Mouse (Mus musculus) kidney, embryonic 16.5 days (tissue): ENCODE measurements around the gene Rhbdf1. TPM values are rescaled to one million over a fixed set of nuclear protein-coding genes. Genes with fewer than 3 reads are reported as not detected.
A peak's percentile ranks its signal among the peaks of the same experiment; 100 is the strongest.

Experiments
- ATAC-seq: fragments of 200-750 bp; cut with Nextera tagmentation; 2 replicates; pipeline ENCODE4 v1.8.0; 2017; ENCODE audit warnings: moderate TSS enrichment; ENCODE audit not compliant: low FRiP score, low TSS enrichment
- H3K27ac ChIP-seq: fragments of 300-500 bp; sonication (generic); 2 replicates; pipeline ENCODE4 v1.5.1; 2014; ENCODE audit warnings: low read length
- H3K27me3 ChIP-seq: fragments of 300-500 bp; sonication (generic); 2 replicates; pipeline ENCODE4 v1.6.1; 2014; ENCODE audit warnings: low read length, control low read depth, mixed read lengths; ENCODE audit not compliant: insufficient read depth
- H3K36me3 ChIP-seq: fragments of 300-500 bp; sonication (generic); 2 replicates; pipeline ENCODE4 v1.6.1; 2014; ENCODE audit warnings: low read length, control low read depth, mixed read lengths; ENCODE audit not compliant: insufficient read depth
- H3K4me1 ChIP-seq: fragments of 300-500 bp; sonication (generic); 2 replicates; pipeline ENCODE4 v1.6.1; 2014; ENCODE audit warnings: low read length, control low read depth, mixed read lengths; ENCODE audit not compliant: insufficient read depth
- H3K4me2 ChIP-seq: fragments of 300-500 bp; sonication (generic); replicated peaks from 2 replicates; pipeline ENCODE4 v1.6.1; 2014; ENCODE audit warnings: low read depth, low read length
- H3K4me3 ChIP-seq: fragments of 300-500 bp; sonication (generic); 2 replicates; pipeline ENCODE4 v1.5.1; 2014; ENCODE audit warnings: mild to moderate bottlenecking, low read length
- H3K9ac ChIP-seq: fragments of 300-500 bp; sonication (generic); replicated peaks from 2 replicates; pipeline ENCODE4 v1.6.1; 2014; ENCODE audit warnings: low read length
- H3K9me3 ChIP-seq: fragments of 300-500 bp; sonication (generic); 2 replicates; pipeline ENCODE4 v1.6.1; 2016; ENCODE audit warnings: low read length, control low read depth
- WGBS: fragments of 180-500 bp; shearing (Covaris S2); extraction: QIAGEN DNeasy Blood & Tissue Kit; methylation state at CpG from one replicate; pipeline ENCODE4 v1.1.7; 2014; 5-methylcytosine and 5-hydroxymethylcytosine counted together
- polyA plus RNA-seq: library from polyadenylated mRNA; unstranded; fragments of >200 nt; fragmentation: Nextera tagmentation; extraction: Ambion mirVana; gene quantifications from 2 replicates; pipeline ENCODE4 v1.2.1, GENCODE M21; 2015

Rhbdf1 gene
- polyA plus RNA-seq, 1 experiment from 2014 or later = 61.9 TPM

DNA sequence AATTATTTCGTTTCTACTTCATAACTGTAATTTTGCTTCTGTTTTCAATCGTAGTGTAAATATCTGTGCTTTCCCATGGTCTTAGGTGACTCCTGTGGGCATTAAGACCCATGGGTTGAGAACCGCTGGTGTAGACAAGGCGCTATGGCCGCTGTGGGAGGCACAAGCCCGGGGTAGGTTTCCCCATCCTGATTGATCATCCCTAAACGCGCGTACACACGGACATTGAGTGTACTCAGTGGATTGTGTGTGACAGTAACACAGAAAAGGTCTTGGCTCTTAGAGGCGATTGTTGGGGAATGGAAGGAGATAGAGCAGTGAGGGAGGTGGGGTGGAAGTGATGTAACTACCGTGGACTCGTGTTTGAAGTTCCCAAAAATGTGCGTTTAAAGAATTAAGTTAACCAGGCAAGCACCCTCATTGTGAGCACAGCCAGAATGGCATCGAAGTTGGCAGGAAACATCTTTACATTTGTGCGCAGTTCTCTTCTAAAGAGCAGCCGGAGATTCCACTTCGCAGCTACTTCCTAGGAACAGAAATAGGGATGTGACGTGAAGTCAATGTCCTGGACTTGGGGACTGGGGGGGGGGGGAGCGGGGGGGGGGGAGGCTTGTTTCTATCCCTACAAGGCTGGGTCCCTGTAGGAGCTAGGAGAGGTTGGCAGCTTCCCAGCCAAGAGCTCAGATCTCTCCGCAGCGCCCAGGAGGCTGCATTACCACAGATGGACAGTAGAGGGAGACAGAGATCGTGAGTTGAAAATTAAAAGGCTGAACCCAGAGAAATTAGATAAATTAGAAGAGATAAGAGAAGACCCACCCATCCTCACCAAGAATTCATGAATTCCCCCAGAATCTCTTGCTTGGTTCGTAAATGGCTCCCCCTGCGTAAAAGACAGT is 39.9 kb downstream of the Rhbdf1 start:
- 0 out of 2 replicates have a peak, but pooled peaks cover 1% of the 10 kb centered on the region for H3K9me3 ChIP-seq

DNA sequence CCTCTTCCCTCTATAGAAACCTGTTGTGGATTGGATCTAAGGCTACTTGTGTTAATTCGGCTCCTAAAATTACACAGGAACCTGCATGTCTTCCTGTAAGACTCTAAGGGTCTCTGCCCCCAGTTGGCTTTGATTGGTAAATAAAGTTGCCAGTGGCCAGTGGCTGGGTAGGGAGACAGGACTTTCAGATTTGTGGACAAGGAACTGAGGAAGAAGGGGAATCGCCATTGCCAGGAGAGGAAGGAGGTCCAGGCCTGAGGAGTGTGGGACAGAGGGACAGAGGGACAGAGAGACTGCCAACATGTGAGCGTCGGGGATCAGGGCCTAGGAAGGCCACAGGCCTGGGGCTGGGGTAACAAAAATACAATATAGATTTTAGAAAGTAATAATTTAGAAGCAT is 40.9 kb downstream of the Rhbdf1 start:
- Histone ChIP-seq H3K27ac (no peak overlapping the region), H3K9ac (no peak overlapping the region), H3K4me2 (no peak overlapping the region), H3K4me3 (no peak overlapping the region), H3K36me3 (no peaks in the 10 kb centered on the region), H3K27me3 (0 out of 2 replicates have a peak, but pooled peaks cover 3% of the 10 kb centered on the region), H3K9me3 (no peaks in the 10 kb centered on the region), H3K4me1 (no peaks in the 10 kb centered on the region)
- WGBS = 80% methylated on average over 4 of the region's 4 CpGs
- ATAC-seq = no peak

More for the DNA sequence above, 39.9 kb downstream of the Rhbdf1 start:
- no peaks in the 10 kb centered on the region for H3K36me3 ChIP-seq
- H3K27me3 ChIP-seq = 0 out of 2 replicates have a peak, but pooled peaks cover 3% of the 10 kb centered on the region
- no peak for ATAC-seq
- H3K27ac ChIP-seq = no peak overlapping the region
- H3K4me1 ChIP-seq = no peaks in the 10 kb centered on the region
- H3K9ac ChIP-seq = no peak overlapping the region
- 48% methylated on average over 25 of the region's 25 CpGs for WGBS
- no peak overlapping the region for H3K4me2 ChIP-seq
- H3K4me3 ChIP-seq = no peak overlapping the region

DNA sequence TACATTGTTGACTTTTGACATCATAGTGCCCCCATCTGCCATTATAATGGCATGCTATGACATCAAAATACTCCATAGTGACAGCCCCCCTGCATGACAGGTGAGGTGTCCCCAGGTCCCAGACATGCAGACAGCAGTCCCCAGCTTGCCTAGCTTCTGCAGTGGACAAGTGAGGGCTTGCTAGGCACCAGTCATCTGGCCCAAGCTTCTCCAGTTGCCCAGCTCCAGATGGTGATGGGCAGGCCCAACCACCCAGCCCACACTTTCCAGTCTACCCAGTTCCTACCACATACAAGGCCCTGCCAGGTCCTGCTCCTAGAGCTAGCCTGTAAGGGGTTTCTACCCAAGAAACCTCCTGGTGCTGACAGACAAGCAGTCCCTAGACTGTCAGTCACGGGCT is 43.6 kb downstream of the Rhbdf1 start:
- no peak overlapping the region for H3K27ac ChIP-seq
- H3K4me1 ChIP-seq = no peaks in the 10 kb centered on the region
- WGBS = 88% methylated on average over 1 of the region's 1 CpGs
- no peak for ATAC-seq
- no peak overlapping the region for H3K9ac ChIP-seq
- H3K36me3 ChIP-seq = no peaks in the 10 kb centered on the region
- H3K4me2 ChIP-seq = no peak overlapping the region
- no peak overlapping the region for H3K4me3 ChIP-seq
- H3K9me3 ChIP-seq = no peaks in the 10 kb centered on the region
- H3K27me3 ChIP-seq = 0 out of 2 replicates have a peak, but pooled peaks cover 3% of the 10 kb centered on the region

DNA sequence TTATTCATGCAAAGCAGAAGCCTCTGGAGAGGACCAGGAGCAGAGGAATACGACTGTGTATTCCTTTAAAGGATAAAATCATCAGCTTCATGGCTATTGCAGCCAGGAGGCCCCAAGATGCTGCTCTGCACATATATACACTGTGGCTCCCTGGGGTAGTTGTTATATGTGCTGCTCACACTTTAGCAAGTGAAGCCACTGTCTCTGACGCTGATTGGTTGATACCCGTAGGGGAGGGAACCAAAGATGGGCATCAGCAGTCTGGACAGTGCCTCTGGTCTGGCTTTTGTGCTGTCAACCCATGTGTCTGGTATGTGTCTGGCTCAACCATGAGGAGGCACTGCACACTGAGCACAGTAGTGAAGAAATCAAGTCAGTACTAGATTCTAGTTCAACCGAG is 55.4 kb downstream of the Rhbdf1 start:
- H3K36me3 ChIP-seq = no peaks in the 10 kb centered on the region
- H3K4me2 ChIP-seq = no peak overlapping the region
- no peaks in the 10 kb centered on the region for H3K27me3 ChIP-seq
- no peak overlapping the region for H3K27ac ChIP-seq
- 0 out of 2 replicates have a peak, but pooled peaks cover 4% of the 10 kb centered on the region for H3K4me1 ChIP-seq
- no peak for ATAC-seq
- peaks cover 3% of the 10 kb centered on the region; the same call in 1 of the 2 replicates for H3K9me3 ChIP-seq
- no peak overlapping the region for H3K4me3 ChIP-seq
- no peak overlapping the region for H3K9ac ChIP-seq
- WGBS = 79% methylated on average over 4 of the region's 4 CpGs

DNA sequence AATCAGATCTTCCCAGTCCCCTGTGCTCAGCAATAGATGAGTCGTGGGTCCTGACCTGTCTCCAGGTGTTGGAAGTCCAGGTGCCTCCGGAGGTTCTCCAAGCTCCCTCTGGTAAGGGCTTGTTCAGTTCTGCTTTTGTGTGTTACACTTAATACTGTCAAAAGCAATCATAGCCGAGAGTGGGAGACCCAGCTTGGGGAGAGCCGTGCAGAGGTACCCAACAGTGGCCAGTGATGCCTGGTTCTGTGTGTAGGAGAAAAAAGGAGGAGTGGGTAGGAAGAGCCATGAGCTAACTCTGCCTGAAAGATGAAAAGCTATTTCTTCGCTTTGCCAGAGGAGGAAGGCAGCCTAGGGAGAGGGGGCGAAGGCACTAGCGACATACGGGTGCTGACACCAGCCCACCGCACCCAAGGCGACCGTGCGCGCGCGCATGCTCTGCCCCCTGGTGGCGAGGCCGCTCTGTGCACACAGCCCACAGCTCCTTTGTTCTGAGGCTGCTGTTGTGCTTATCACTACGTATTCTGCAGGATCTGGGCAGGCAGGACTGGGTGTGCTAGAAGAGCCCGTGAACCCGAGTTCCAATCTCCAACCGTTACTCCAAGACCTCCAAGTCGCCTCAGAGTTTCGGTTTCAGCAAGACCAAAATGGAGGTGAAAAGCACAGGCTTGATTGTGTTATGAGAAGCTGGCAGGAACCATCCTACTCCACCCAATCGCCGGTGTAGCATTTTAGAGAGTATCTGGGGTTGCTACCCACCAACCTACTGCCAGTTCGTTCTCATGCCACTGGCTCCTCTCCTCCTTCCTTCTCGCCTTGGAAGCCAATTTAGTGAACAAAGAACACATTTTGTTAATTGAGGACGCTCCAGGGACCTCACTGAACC is 59.9 kb downstream of the Rhbdf1 start:
- WGBS = 15% methylated on average over 28 of the region's 28 CpGs
- Histone ChIP-seq H3K9ac (peak overlapping the region; percentile 66), H3K4me1 (0 out of 2 replicates have a peak, but pooled peaks cover 4% of the 10 kb centered on the region), H3K4me2 (peak overlapping the region; percentile 61), H3K27me3 (peaks cover 8% of the 10 kb centered on the region; the same call in 1 of the 2 replicates), H3K27ac (no peak overlapping the region), H3K4me3 (peak overlapping the region; percentile 36), H3K9me3 (no peaks in the 10 kb centered on the region), H3K36me3 (no peaks in the 10 kb centered on the region)
- peak; percentile 93 for ATAC-seq

DNA sequence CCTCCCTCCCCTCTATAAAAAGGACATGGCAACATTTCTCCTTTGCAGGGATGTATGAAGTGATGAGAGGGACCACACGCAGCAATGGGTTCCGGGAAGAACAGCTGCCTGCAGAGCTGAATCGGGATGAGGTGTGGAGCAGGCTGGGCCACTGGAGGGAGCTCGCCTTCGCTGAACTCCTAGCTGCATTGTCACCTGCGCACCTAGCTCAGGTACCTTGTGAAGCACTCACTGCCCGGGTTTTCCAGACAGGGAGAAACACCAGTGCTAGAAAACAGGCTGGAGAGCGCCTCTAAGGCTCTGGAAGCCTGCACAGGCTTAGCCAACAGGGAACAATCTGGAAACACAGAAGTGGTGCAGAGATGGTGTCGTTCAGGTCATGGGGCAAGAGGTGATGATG is 60.6 kb downstream of the Rhbdf1 start:
- no peak overlapping the region for H3K9ac ChIP-seq
- no peak overlapping the region for H3K27ac ChIP-seq
- WGBS = 5% methylated on average over 9 of the region's 9 CpGs
- H3K4me1 ChIP-seq = 0 out of 2 replicates have a peak, but pooled peaks cover 4% of the 10 kb centered on the region
- no peak overlapping the region for H3K4me3 ChIP-seq
- peaks cover 8% of the 10 kb centered on the region; the same call in 1 of the 2 replicates for H3K27me3 ChIP-seq
- peak overlapping the region; percentile 61 for H3K4me2 ChIP-seq
- no peaks in the 10 kb centered on the region for H3K9me3 ChIP-seq
- ATAC-seq = peak; percentile 18; the same call in 1 of the 2 replicates
- no peaks in the 10 kb centered on the region for H3K36me3 ChIP-seq

DNA sequence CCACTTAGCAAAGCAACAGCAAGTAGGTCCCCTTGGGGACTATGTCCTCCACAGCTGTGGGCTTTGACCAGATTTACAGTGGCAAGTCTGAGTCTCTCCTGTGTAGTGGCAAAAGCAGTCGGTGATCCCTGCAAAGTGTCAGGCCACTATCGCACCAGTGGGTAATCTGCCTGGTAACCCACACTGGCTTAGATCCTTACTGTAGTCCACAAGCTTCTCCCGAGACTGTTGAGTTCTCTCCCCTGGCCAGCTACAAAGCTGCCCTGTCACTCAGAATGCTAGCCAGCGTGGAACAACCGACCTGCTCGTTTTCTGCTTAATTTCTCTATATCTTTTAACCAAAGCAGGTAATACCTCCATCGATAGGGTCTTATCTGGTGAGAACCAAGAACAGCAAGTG is 61.8 kb downstream of the Rhbdf1 start:
- H3K4me1 ChIP-seq = 0 out of 2 replicates have a peak, but pooled peaks cover 4% of the 10 kb centered on the region
- H3K4me2 ChIP-seq = no peak overlapping the region
- no peak overlapping the region for H3K27ac ChIP-seq
- no peak overlapping the region for H3K9ac ChIP-seq
- H3K27me3 ChIP-seq = peaks cover 8% of the 10 kb centered on the region; the same call in 1 of the 2 replicates
- no peak overlapping the region for H3K4me3 ChIP-seq
- H3K36me3 ChIP-seq = no peaks in the 10 kb centered on the region
- WGBS = 73% methylated on average over 7 of the region's 7 CpGs
- H3K9me3 ChIP-seq = no peaks in the 10 kb centered on the region
- no peak for ATAC-seq

Other genes with a start within 250 kb of the Rhbdf1 start
- gene Nsg2, start 221.8 kb downstream of the Rhbdf1 start, polyA plus RNA-seq = 5.9 and 8.4 TPM in 2 replicates
- 0.04 TPM in 1 of 2 replicates, not detected in the other for gene Il9r, start 22.0 kb downstream of the Rhbdf1 start, polyA plus RNA-seq
- 56.6 and 61.1 TPM in 2 replicates for gene Snrnp25, start 16.9 kb downstream of the Rhbdf1 start, polyA plus RNA-seq
- 38.3 and 42.4 TPM in 2 replicates for gene Mpg, start 4.2 kb upstream of the Rhbdf1 start, polyA plus RNA-seq
- 50.2 and 50.8 TPM in 2 replicates for gene Nprl3, start 45.4 kb upstream of the Rhbdf1 start, polyA plus RNA-seq
- gene Hba-x, start 54.1 kb upstream of the Rhbdf1 start, polyA plus RNA-seq = 20.0 and 23.7 TPM in 2 replicates
- gene Hba-a1, start 61.2 kb upstream of the Rhbdf1 start, polyA plus RNA-seq = 4,198 and 4,493 TPM in 2 replicates
- gene Hbq1b, start 64.7 kb upstream of the Rhbdf1 start, polyA plus RNA-seq = 1.1 and 1.5 TPM in 2 replicates
- 10,418 and 11,416 TPM in 2 replicates for gene Hba-a2, start 74.2 kb upstream of the Rhbdf1 start, polyA plus RNA-seq
- 0.37 and 0.78 TPM in 2 replicates for gene Hbq1a, start 77.8 kb upstream of the Rhbdf1 start, polyA plus RNA-seq
- 17.7 and 20.8 TPM in 2 replicates for gene Sh3pxd2b, start 125.5 kb upstream of the Rhbdf1 start, polyA plus RNA-seq
- 45.1 and 45.6 TPM in 2 replicates for gene Ubtd2, start 233.1 kb upstream of the Rhbdf1 start, polyA plus RNA-seq